Mouse (Mus musculus) embryo, embryonic 11.5 days (tissue): ENCODE measurements at regions not wholly inside any gene's neighbourhood (a gene's known extent, or its start where the extent isn't known, plus 50 kb on each side); places are given as distances from the start of the nearest gene placed in this dataset.
A peak's percentile ranks its signal among the peaks of the same experiment; 100 is the strongest.

Experiments
- DNase-seq: peaks from one replicate; pipeline ENCODE4 v3.0.0-alpha.2; 2012; ENCODE audit warnings: low read depth, low spot score

GRCm38 (mm10) chr8:116452806-116453205, 52.0 kb upstream of the Dynlrb2 start:
- DNase-seq, result no peak

GRCm38 (mm10) chr8:116451397-116451796, 53.4 kb upstream of the Dynlrb2 start:
- DNase-seq, result no peak

GRCm38 (mm10) chr8:116447452-116447851, 57.3 kb upstream of the Dynlrb2 start:
- DNase-seq, result no peak

DNA sequence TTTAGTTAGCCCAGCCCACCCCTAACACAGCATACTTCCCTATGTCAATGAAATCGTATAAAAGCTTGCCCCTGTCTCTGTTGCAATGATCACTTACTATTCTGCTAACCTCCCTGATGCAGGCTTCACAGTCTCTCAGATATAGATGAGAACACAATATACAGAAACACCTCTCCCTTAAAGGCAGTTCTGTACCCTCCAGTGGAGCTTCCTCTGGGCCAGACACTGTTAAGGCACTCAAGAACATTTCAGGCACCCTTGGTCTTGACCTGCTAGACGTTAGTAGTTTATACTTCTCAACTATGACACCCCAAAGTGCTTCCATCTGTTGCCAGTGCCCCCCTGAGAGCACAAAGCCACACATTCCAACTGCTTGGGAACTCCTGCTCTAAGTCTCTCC, 61.9 kb upstream of the Dynlrb2 start:
- DNase-seq, result no peak

GRCm38 (mm10) chr8:116438895-116439294, 65.9 kb upstream of the Dynlrb2 start:
- peak; percentile 76 for DNase-seq

DNA sequence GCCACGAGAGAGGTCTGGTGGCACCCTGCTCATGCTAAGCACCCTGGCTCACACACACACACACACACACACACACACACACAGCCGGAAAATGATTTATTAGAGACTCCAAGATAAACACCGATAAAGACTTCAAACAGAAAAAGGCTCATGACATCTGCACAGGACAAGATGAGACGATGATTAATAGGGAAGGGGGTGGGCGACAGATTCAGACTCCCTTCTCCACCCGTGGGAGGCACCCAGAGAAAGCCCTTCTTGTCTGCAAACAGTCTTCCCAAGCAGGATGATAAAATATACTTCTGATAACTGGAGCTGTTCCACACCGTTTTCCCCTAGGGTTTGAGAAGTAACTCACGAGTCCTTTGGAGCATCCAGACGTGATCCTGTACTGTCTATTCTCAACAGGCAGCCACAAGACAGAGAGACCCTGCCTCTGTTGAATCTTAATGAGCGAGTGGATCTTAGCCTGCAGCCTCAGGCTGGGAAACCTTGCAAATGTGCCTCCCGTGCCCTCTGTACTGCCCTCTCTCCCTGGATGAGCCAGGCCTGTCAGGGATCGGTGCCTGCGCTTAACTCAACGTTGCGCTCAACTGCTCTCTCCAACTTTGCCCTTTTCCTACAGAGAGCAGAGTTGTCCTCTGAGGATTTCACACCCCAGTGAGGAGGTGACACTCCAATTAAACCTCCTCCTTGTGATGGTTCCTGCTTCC, 69.3 kb upstream of the Dynlrb2 start:
- DNase-seq, result no peak

GRCm38 (mm10) chr8:116430051-116430450, 74.7 kb upstream of the Dynlrb2 start:
- no peak for DNase-seq

DNA sequence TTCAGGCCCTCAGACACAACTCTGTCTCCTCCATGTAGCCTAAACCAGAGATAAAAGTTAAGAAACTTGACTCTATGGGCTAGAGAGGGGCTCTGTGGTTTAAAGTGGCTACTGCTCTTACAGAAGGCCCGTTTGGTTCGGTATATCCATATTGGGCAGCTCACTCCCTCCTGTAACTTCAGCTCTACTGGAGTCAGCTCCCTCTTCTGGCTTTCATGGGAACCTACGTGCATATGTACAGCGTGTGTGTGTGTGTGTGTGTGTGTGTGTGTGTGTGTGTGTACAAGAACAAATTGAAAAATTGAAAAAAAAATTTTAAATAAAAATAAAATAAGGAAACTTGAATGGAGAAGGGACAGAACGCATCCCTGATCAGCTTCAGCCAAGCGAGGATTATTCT, 75.1 kb upstream of the Dynlrb2 start:
- no peak for DNase-seq

GRCm38 (mm10) chr8:116422826-116423225, 81.9 kb upstream of the Dynlrb2 start:
- no peak for DNase-seq

- no peak for DNase-seq
Measured at GRCm38 (mm10) chr8:116412703-116413102, 92.1 kb upstream of the Dynlrb2 start.

DNA sequence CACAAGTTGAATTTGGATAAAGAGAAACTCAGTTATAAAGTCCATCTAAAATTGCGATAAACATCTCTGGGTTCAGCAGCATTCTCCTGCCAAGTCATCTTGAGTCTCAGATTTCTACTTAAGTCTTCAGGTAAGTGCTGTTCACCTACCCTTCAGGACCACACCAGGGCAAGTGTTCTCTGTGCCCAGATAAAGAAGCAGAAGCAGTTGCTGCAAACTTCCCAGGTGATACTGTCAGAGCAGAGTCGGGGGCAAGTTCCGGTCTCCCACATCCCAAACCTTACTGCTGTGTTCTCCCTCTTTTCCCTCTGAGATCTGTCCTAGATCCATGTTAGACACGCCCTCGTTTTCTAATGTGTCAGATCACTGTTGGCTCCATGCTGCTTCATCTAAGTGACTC, 94.7 kb upstream of the Dynlrb2 start:
- no peak for DNase-seq

GRCm38 (mm10) chr8:116409011-116409410, 95.8 kb upstream of the Dynlrb2 start:
- DNase-seq, result no peak

DNA sequence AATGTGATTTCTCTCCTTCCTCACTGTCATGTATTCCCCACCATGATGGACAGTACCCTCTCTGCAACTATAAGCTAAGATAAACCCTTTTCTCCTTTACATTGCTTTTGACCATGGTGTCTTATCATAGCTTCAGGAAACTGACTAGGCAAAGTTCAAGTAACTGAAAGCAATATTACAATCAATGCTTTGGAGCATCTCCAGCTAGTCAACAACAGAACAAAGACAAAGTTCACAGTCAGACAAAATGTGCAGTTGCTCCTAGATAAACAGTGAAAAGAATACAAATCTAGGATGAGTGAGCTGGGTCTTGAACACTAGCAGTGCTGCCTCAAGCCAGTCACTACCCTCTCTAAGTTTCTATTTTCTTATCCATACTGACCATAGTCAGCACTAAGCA, 100.2 kb upstream of the Dynlrb2 start:
- DNase-seq, result no peak

GRCm38 (mm10) chr8:116403366-116403765, 101.4 kb upstream of the Dynlrb2 start:
- no peak for DNase-seq

DNA sequence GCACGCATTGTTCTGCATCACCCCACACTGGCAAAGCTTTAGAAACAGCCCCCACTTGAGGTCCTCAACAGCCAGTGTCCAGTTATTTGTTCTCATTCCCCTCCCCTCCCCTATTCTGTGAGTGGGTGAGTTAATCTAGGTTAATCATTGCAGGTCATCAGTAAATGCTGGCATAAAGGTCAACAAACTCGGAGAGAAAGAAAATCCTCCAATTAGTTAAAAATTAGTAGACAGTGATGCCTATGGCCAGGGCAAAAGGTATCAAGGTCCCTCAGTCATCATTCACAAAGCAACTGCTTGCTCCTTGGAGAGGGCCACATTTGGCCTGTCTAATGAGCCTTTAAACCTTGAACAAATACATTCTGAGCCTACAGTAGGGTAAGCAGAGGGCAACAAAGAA, 105.3 kb upstream of the Dynlrb2 start:
- DNase-seq, result no peak

DNA sequence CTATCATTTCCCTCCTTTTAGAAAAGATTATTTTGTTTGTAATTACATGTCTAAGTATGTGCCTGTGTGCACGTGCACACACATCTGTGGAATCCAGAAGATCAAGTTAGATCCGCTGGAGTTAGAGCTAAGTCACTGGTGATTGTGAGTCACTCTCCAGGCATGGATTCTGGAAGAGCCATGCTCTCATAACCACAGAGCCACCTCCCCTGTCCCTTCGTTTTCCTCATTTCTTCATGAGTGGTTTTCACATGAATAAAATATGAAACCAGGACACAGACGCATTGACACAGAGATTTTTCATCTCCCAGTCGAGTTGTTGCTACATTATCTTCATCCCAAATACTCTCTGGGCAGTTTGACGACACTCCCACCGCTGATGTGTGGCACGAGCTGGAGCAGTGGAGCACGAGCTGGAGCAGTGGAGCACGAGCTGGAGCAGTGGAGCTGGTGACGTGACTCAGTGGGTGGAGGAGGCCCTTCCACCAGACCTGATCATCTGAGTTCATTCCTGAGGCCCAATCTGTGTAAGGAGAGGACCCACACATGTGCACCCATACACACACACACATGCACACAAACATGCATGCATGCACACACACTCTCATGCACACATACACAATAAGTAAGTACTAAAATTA, 106.1 kb upstream of the Dynlrb2 start:
- no peak for DNase-seq

- DNase-seq, result no peak
Measured at GRCm38 (mm10) chr8:116385193-116385955, 119.4 kb upstream of the Dynlrb2 start.

GRCm38 (mm10) chr8:116384418-116385089, 120.2 kb upstream of the Dynlrb2 start:
- DNase-seq, result no peak

DNA sequence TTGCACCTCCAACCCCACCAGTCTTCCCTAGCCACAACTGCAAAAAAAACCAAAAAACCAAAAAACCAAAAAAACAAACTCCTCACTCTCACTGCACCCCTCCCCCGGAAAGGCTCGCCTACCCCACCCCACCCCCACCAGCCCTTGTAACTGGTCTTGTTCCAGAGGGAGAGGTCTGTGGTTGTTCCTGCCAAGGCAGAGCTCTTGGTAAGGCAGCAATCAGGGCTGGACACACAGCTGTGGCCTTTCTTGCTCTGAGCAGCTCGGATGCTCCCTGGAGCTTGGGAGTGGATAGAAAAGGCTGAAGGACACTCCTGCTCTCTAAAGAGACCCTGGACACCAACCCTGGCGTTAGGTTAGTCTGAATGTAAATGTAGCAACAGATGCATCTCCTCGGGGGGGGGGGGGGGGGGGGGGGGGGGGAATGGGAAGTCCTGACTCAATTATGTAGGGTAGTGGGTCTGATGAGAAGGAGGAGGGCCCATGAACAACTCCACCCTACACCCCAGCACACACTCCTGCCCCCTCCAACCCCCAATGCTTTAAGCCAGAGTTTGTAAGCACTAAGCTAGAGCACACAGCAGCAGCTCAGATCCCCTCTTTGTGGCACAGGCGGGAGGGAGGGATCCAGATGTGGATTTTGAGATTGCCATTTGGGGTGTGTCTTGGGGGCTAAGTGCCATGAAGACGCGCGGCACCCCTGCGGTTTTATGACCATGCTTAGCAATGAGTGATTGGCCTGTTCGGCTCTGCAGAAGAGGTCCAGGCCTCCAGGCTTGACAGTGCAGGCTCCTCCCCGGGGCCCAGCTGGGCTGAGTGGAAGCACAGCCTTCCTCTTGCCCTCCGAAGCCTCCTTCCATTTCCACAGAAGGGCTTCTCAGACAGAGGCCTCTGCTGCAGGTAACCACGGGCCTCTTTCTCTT, 121.0 kb upstream of the Dynlrb2 start:
- peak; percentile 38 for DNase-seq

DNA sequence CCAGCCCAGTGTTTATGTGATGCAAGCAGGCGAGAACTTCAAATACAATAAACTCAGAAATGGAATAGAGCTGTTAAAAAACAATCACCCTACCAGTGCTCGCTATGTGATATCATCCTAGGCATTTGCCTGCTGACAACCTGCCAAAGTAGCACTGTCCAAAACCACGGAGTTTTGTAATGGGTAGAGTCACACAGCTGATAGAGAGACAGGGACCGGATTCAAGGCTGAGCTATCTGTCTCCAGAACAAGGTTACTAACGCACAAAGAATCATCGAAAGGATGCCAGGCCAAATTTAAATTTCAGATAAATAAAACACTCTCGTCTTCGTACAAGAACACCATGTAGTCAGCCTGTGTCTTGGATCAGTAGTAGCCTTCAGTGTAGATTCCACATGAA, 121.7 kb upstream of the Dynlrb2 start:
- DNase-seq, result no peak

- no peak for DNase-seq
Measured at GRCm38 (mm10) chr8:116380601-116381000, 124.2 kb upstream of the Dynlrb2 start.
